Mouse (Mus musculus) embryonic facial prominence, embryonic 10.5 days (tissue): ENCODE results near the gene Tmem132d. TPM values are rescaled to one million over a fixed set of nuclear protein-coding genes. Genes with fewer than 3 reads are reported as not detected.

Source experiments
- DNase-seq: peaks from one replicate; pipeline ENCODE4 v3.0.0-alpha.2; 2017; ENCODE audit warnings: low spot score
- H3K27ac ChIP-seq: fragments of 300-500 bp; sonication (generic); replicated peaks from 2 replicates; pipeline ENCODE4 v1.5.1; 2016; ENCODE audit warnings: mild to moderate bottlenecking
- H3K27me3 ChIP-seq: fragments of 300-500 bp; sonication (generic); replicated peaks from 2 replicates; pipeline ENCODE4 v1.6.1; 2016; ENCODE audit warnings: low read depth, mild to moderate bottlenecking; ENCODE audit not compliant: poor library complexity, severe bottlenecking
- H3K36me3 ChIP-seq: fragments of 300-500 bp; sonication (generic); replicated peaks from 2 replicates; pipeline ENCODE4 v1.6.1; 2016; ENCODE audit warnings: mild to moderate bottlenecking, moderate library complexity
- H3K4me1 ChIP-seq: fragments of 300-500 bp; sonication (generic); 2 replicates; pipeline ENCODE4 v1.6.1; 2016
- H3K4me3 ChIP-seq: fragments of 300-500 bp; sonication (generic); 2 replicates; pipeline ENCODE4 v1.5.1; 2016; ENCODE audit warnings: mild to moderate bottlenecking, moderate library complexity
- H3K9me3 ChIP-seq: fragments of 300-500 bp; sonication (generic); 2 replicates; pipeline ENCODE4 v1.6.1; 2016; ENCODE audit warnings: mild to moderate bottlenecking
- WGBS: fragments of 180-500 bp; shearing (Covaris S2); methylation state at CpG from one replicate; pipeline ENCODE4 v1.1.7; 2016; 5-methylcytosine and 5-hydroxymethylcytosine counted together
- polyA plus RNA-seq: library from polyadenylated mRNA; unstranded; fragments of >200 nt; fragmentation: Nextera tagmentation; extraction: Ambion mirVana; gene quantifications from 2 replicates; pipeline ENCODE4 v1.2.1, GENCODE M21; 2016

The Tmem132d gene
- polyA plus RNA-seq, 1 experiment from 2014 or later = 0.85 TPM

DNA sequence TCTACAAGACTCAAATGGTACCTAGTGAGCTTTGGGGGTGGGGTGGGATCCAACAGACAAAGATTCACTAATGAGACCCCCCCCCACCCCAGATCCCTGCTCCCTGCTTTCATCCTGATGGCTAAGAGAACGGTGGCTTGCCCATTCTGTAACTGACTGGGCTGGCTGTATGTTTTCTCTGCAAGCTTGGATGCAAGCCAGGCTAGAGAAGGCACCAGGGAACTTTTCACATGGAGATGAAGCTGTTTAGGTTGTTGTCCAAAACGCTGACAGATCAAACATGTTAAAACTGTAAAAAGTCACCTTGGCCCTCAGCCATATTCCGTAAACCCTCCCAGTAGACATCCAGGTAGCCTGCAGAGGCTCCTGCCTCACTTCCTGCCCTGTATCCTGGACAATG lies 313.7 kb downstream of the Tmem132d start:
- no peak for DNase-seq

DNA sequence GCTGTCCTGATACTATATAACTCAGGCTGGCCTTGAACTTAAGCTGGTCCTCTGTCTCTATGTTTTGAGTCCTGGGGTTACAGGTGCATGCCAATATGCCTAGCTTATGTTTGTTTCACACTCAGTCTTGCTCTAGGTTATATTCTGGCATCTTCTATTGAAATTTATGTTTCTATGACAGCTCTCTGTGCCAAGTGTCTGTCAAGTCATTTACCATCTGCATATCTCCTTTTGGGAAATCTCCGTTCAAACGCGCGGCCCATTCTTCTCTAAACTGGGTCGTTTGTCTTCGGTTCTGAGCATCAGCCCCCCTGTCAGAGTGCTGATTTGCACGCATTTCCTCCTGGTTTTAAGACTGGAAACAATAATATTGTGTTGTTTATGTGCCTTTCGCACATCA lies 319.8 kb downstream of the Tmem132d start:
- Histone ChIP-seq H3K9me3 (no peaks in the 10 kb centered on the region), H3K27me3 (no peaks in the 10 kb centered on the region), H3K4me3 (no peak overlapping the region), H3K27ac (no peak overlapping the region), H3K36me3 (no peaks in the 10 kb centered on the region), H3K4me1 (no peaks in the 10 kb centered on the region)
- 91% methylated on average over 8 of the region's 8 CpGs for WGBS
- DNase-seq = no peak

More for the DNA sequence above, 313.7 kb downstream of the Tmem132d start:
- Histone ChIP-seq H3K27ac (no peak overlapping the region), H3K4me1 (no peaks in the 10 kb centered on the region), H3K9me3 (no peaks in the 10 kb centered on the region), H3K4me3 (no peak overlapping the region), H3K36me3 (no peaks in the 10 kb centered on the region), H3K27me3 (no peaks in the 10 kb centered on the region)
- 77% methylated on average over 3 of the region's 3 CpGs for WGBS

DNA sequence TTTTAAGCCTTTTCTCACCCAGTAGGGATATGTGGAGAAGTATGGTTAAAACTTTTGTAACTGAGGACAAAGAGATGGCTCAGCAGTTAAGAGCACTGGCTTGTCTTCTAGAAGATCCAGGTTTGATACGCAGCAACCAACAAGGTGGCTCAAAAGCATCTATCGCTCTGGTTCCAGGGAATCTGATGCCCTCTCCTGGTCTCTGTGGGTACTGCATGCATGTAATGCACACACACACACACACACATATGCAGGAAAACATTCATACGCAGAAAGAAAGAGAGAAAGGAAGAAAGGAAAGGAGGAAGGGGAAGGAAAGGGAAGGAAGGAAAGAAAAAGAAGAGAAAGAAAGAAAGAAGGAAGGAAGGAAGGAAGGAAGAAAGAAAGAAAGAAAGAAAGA lies 320.4 kb downstream of the Tmem132d start:
- no peak for DNase-seq
- no peaks in the 10 kb centered on the region for H3K36me3 ChIP-seq
- 92% methylated on average over 3 of the region's 3 CpGs for WGBS
- H3K4me3 ChIP-seq = no peak overlapping the region
- H3K4me1 ChIP-seq = no peaks in the 10 kb centered on the region
- H3K27me3 ChIP-seq = no peaks in the 10 kb centered on the region
- no peak overlapping the region for H3K27ac ChIP-seq
- H3K9me3 ChIP-seq = no peaks in the 10 kb centered on the region

DNA sequence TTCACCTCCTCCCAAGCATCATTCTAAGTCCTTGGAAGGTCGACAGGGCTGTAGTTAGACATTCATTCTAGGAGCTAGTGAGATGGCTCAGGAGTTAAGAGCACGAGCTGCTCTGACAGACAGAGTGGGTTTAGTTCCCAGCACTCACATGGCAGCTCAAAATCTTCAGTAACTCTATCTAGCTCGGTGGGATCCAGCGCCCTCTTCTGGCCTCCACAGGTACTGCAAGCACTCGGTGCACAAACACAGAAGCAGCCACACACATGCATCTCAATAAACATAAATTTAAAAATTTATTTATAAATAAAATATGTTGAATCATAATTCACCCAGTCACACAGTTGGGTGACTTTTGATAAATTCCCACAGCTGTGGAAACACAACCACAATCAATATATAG lies 321.2 kb downstream of the Tmem132d start:
- no peak overlapping the region for H3K27ac ChIP-seq
- H3K36me3 ChIP-seq = no peaks in the 10 kb centered on the region
- WGBS = 79% methylated on average over 5 of the region's 5 CpGs
- H3K4me3 ChIP-seq = no peak overlapping the region
- H3K27me3 ChIP-seq = no peaks in the 10 kb centered on the region
- DNase-seq = no peak
- no peaks in the 10 kb centered on the region for H3K9me3 ChIP-seq
- H3K4me1 ChIP-seq = no peaks in the 10 kb centered on the region

DNA sequence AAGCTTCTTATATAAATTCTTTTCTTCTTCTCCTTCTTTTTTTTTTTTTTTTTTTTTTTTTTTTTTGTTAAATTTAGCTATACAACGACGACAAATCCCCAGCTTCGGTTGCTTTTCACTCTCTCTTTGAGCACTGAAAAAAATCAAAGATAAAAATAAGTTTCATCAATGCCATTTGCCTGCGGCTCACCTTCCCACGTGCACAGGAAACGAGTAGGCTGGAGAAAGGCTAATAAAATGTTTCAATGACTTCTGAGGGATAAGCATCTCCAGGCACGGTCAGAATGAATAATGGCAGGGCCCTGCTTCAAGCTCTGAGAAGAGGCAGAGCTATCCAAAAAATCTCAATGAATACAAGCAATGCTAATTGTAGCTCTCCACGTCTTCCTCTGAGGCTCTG lies 330.3 kb downstream of the Tmem132d start:
- no peaks in the 10 kb centered on the region for H3K4me1 ChIP-seq
- H3K27ac ChIP-seq = no peak overlapping the region
- H3K4me3 ChIP-seq = no peak overlapping the region
- H3K27me3 ChIP-seq = no peaks in the 10 kb centered on the region
- DNase-seq = no peak
- H3K9me3 ChIP-seq = peaks cover 9% of the 10 kb centered on the region; the same call in 1 of the 2 replicates
- H3K36me3 ChIP-seq = no peaks in the 10 kb centered on the region
- WGBS = 86% methylated on average over 8 of the region's 8 CpGs

DNA sequence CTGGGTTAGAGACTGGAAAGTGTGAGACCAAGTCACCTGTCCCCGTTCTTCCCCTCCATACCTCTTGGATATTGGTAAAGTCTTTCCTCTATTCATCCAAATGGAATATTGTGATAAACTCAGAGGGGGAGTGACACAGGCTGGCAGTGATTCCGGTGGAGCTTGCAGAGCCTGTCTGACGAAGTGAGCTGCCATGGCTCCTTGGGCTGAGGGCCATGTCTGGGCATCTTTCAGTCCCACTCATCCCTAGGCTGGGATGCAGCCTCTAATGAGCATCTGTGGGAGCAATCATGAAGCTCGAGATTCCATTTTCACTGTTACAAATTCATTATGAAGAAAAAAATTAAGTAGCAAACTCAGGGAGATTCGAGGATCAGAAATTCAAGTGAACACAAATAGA lies 332.5 kb downstream of the Tmem132d start:
- H3K27me3 ChIP-seq = no peaks in the 10 kb centered on the region
- 89% methylated on average over 5 of the region's 5 CpGs for WGBS
- no peaks in the 10 kb centered on the region for H3K36me3 ChIP-seq
- no peaks in the 10 kb centered on the region for H3K4me1 ChIP-seq
- H3K27ac ChIP-seq = no peak overlapping the region
- H3K9me3 ChIP-seq = peaks cover 9% of the 10 kb centered on the region; the same call in 1 of the 2 replicates
- no peak overlapping the region for H3K4me3 ChIP-seq
- no peak for DNase-seq

DNA sequence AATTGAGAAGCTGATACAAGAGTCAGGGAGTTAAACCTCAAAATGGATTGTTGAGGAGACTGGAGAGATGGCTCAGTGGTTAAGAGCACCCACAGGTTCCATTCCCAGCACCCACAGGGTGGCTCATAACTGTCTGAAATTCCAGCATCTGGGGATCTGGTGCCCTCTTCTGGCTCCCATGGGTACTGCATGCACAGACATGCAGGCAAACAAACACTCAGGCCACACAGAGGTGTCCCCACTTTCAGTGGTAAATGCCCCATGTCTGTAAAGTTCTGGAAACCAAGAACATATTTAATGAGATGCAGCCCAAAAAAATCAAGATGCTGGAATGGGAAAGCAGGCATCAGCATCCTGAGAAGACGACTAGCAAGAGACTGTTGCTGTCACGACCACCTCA lies 333.4 kb downstream of the Tmem132d start:
- 85% methylated on average over 2 of the region's 2 CpGs for WGBS

DNA sequence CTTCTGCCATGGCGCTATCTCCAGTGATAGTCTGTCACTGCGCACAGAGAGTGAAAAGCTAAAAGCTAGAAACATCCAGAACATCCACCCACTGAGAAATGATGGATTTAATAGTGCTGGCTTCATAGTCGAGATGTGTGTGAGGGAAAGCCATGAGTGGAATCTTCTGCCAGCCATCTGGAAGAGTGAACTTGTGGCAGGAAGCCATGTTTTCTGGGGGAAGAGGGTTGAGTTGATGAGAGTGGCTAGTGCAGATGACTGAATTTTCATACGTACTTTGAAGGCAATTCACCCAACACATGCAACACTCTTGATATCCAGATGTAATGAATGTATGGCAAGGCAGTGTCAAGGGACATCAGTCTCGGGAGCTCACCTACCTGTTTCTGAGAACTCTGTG lies 342.3 kb downstream of the Tmem132d start:
- no peak overlapping the region for H3K4me3 ChIP-seq
- no peak overlapping the region for H3K27ac ChIP-seq
- no peaks in the 10 kb centered on the region for H3K4me1 ChIP-seq
- H3K9me3 ChIP-seq = no peaks in the 10 kb centered on the region
- no peaks in the 10 kb centered on the region for H3K27me3 ChIP-seq
- no peaks in the 10 kb centered on the region for H3K36me3 ChIP-seq
- WGBS = 87% methylated on average over 5 of the region's 5 CpGs
- DNase-seq = no peak

More for the DNA sequence above, 333.4 kb downstream of the Tmem132d start:
- Histone ChIP-seq H3K9me3 (peaks cover 9% of the 10 kb centered on the region; the same call in 1 of the 2 replicates), H3K27me3 (no peaks in the 10 kb centered on the region), H3K4me1 (no peaks in the 10 kb centered on the region), H3K4me3 (no peak overlapping the region), H3K27ac (no peak overlapping the region), H3K36me3 (no peaks in the 10 kb centered on the region)
- DNase-seq = peak; percentile 11

DNA sequence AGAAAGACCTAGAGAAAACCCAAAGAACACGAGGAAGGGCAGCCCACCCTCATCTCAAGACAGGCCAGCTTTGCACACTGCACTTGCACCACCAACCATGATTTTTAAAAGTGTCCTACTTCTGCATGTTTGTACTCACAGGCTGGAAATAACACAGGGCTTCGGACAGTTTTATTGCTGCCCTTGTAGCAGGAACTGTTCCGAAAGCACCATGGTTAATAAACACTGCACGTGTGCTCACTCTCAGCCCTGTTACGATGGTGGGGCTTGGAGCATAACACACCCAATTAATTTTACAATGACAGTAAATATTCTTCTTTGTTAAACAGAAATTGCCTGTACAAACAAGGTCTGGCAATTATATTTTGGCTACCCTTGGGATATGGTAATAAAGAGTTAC lies 357.4 kb downstream of the Tmem132d start:
- 80% methylated on average over 5 of the region's 5 CpGs for WGBS
- no peak overlapping the region for H3K27ac ChIP-seq
- DNase-seq = no peak
- H3K4me3 ChIP-seq = no peak overlapping the region
- H3K27me3 ChIP-seq = no peaks in the 10 kb centered on the region
- H3K36me3 ChIP-seq = no peaks in the 10 kb centered on the region
- H3K4me1 ChIP-seq = no peaks in the 10 kb centered on the region
- no peaks in the 10 kb centered on the region for H3K9me3 ChIP-seq

DNA sequence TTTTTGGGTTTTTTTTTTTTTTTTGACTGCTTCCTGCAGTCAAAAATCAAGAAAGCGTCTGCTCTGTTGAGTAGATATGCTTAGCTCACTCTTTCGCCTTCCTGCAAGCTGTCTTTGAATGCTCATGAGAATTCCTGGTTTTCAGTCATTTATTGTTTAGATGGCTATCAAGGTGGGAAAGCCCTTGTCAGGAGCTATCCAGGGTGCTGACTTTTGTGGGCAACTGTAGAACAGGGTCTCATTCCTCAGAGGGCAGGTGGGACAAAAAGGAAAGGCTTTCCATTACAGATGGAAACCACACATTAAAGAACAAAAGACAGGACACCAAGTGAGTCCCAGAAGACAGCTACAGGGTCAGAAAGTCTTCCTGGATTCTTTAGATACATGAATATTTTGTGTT lies 360.3 kb downstream of the Tmem132d start:
- no peak overlapping the region for H3K4me3 ChIP-seq
- H3K27me3 ChIP-seq = no peaks in the 10 kb centered on the region
- no peak overlapping the region for H3K27ac ChIP-seq
- DNase-seq = peak; percentile 34
- H3K36me3 ChIP-seq = no peaks in the 10 kb centered on the region
- H3K4me1 ChIP-seq = no peaks in the 10 kb centered on the region
- WGBS = 83% methylated on average over 2 of the region's 2 CpGs
- H3K9me3 ChIP-seq = no peaks in the 10 kb centered on the region

DNA sequence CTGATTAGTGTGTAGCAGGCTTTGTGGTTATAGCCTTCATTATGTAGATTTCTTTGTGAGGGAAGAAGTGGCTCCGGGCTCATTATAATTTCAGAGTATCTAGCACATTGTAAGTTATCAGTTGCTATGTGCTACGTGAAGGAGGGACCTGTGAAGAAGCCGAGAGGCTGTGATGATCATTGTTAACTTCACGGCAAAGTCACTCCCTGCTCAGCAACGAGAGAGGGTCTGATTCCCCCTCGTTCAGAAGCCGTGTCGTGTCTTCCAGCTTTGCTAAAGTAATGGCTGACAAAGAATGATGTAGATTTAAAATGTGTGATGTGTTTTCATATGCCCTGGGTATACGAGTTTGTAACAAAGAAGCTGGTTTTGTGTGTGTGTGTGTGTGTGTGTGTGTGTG lies 391.1 kb downstream of the Tmem132d start:
- Histone ChIP-seq H3K4me3 (no peak overlapping the region), H3K4me1 (no peaks in the 10 kb centered on the region)
- WGBS = 88% methylated on average over 9 of the region's 9 CpGs

DNA sequence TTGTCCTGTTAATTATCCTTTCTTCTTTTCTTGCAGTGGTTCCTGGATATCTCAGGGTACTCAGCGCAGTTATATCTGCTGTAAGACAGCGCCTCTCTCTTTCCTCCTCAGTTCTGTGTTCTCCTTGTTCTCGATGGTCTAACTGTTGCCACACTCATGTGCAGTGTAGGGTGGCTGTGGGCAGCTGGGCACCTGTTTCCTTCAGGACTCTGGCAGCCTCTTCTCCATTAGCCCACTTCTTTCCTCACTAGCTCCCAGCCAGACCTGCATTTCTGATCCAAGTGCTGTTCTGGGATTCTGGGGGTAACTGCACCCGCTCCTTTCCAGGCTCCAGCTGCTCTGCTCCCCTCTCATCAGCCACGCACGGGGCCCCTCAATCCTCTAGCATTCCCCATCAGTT lies 392.8 kb downstream of the Tmem132d start:
- H3K36me3 ChIP-seq = no peaks in the 10 kb centered on the region
- no peak for DNase-seq
- H3K27me3 ChIP-seq = no peaks in the 10 kb centered on the region
- H3K27ac ChIP-seq = no peak overlapping the region
- H3K4me1 ChIP-seq = no peaks in the 10 kb centered on the region
- no peak overlapping the region for H3K4me3 ChIP-seq
- no peaks in the 10 kb centered on the region for H3K9me3 ChIP-seq
- WGBS = 91% methylated on average over 6 of the region's 6 CpGs

More for the DNA sequence above, 391.1 kb downstream of the Tmem132d start:
- H3K36me3 ChIP-seq = no peaks in the 10 kb centered on the region
- no peaks in the 10 kb centered on the region for H3K9me3 ChIP-seq
- H3K27me3 ChIP-seq = no peaks in the 10 kb centered on the region
- H3K27ac ChIP-seq = no peak overlapping the region
- no peak for DNase-seq

DNA sequence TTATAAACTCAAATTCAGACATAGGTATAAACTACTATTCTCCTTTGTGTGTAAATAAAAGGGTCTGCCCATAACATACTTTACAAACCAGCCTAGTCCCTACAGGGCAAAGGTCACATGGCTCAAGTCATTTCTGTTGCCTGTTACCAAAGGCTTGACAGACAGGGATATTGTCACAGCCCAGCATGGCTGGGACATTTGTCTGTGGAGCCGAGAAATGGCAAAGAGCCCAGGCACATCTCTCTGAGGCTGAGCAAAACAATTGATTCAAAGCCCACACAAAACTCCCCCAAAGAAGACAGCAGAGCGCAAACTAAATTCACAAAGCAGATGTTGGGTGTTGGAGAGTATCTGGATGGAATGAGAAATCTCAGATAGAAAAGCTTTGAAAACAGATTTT lies 405.8 kb downstream of the Tmem132d start:
- H3K9me3 ChIP-seq = no peaks in the 10 kb centered on the region
- WGBS = 35% methylated on average over 2 of the region's 2 CpGs
- no peaks in the 10 kb centered on the region for H3K27me3 ChIP-seq
- no peak for DNase-seq
- no peak overlapping the region for H3K4me3 ChIP-seq
- no peak overlapping the region for H3K27ac ChIP-seq
- no peaks in the 10 kb centered on the region for H3K36me3 ChIP-seq
- 0 out of 2 replicates have a peak, but pooled peaks cover 3% of the 10 kb centered on the region for H3K4me1 ChIP-seq

DNA sequence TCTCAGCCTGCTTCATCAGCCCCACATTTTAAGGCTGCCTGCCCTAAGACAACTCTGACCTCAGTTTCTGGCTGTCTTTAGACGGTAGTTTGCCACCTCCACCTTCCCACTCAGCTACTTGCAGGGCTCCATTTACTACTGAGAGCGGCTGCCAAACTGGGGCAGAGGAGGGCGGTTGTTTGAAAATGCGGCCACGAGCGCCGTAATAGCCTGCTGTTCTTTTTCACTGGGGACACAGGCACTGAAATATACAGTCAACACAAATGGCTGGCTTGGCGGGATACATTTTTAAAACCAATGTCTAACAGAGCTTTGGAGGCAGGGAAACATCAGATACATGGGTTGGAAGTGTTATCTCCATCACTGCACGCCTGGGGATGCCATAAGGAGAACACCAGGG lies 428.2 kb downstream of the Tmem132d start:
- H3K36me3 ChIP-seq = no peaks in the 10 kb centered on the region
- peaks cover 3% of the 10 kb centered on the region for H3K4me1 ChIP-seq
- H3K27me3 ChIP-seq = no peaks in the 10 kb centered on the region
- DNase-seq = no peak
- H3K4me3 ChIP-seq = no peak overlapping the region
- no peaks in the 10 kb centered on the region for H3K9me3 ChIP-seq
- no peak overlapping the region for H3K27ac ChIP-seq
- WGBS = 71% methylated on average over 9 of the region's 9 CpGs
